Mouse (Mus musculus): ENCODE results near the gene L3mbtl3.

GRCm38 (mm10) chr10:26322344-26323051, 53.3 kb downstream of the L3mbtl3 start:
- TF ChIP-seq POLR2A (IDR thresholded peaks at IDR 0.05; ENCODE audit: borderline replicate concordance, low read depth, low read length) (no peak), CTCF (IDR thresholded peaks at IDR 0.05; ENCODE audit: low read depth, low read length) (no peak)
